Mouse (Mus musculus): Measurements from ENCODE around the gene Dact1.

Gene Dact1

GRCm38 (mm10) chr12:71337896-71338463 lies 28.3 kb downstream of the Dact1 start:
- no peak for DNase-seq

GRCm38 (mm10) chr12:71339142-71339848 lies 29.6 kb downstream of the Dact1 start:
- no peak for DNase-seq

GRCm38 (mm10) chr12:71342397-71342796 lies 32.7 kb downstream of the Dact1 start:
- peak; percentile 57 to 67 for DNase-seq

- no peak for DNase-seq
These were observed 35.8 kb downstream of the Dact1 start for GRCm38 (mm10) chr12:71345471-71345870.

GRCm38 (mm10) chr12:71346071-71346470 lies 36.4 kb downstream of the Dact1 start:
- peak; percentile 39 to 55 for DNase-seq

GRCm38 (mm10) chr12:71348401-71348896 lies 38.8 kb downstream of the Dact1 start:
- DNase-seq: peak in 1 of 2 experiments; percentile 21

- DNase-seq: no peak
These were observed 40.4 kb downstream of the Dact1 start for GRCm38 (mm10) chr12:71350077-71350476.

GRCm38 (mm10) chr12:71354656-71355055 lies 45.0 kb downstream of the Dact1 start:
- DNase-seq: no peak

- peak; percentile 38 to 68 for DNase-seq
These were observed 45.4 kb downstream of the Dact1 start for GRCm38 (mm10) chr12:71355092-71355491.

GRCm38 (mm10) chr12:71361616-71362015 lies 51.9 kb downstream of the Dact1 start:
- DNase-seq: no peak

- no peak for DNase-seq
These were observed 52.7 kb downstream of the Dact1 start for GRCm38 (mm10) chr12:71362425-71362824.

- DNase-seq: no peak
These were observed 54.4 kb downstream of the Dact1 start for GRCm38 (mm10) chr12:71364106-71364505.

GRCm38 (mm10) chr12:71364531-71364930 lies 54.8 kb downstream of the Dact1 start:
- DNase-seq: no peak

- no peak for DNase-seq
These were observed 55.5 kb downstream of the Dact1 start for GRCm38 (mm10) chr12:71365208-71365607.

GRCm38 (mm10) chr12:71366175-71366574 lies 56.5 kb downstream of the Dact1 start:
- peak; percentile 10 to 46 for DNase-seq

GRCm38 (mm10) chr12:71368631-71369030 lies 58.9 kb downstream of the Dact1 start:
- DNase-seq: no peak
